Mouse (Mus musculus): ENCODE measurements around the gene Tma7.
A peak's percentile ranks its signal among the peaks of the same experiment; 100 is the strongest.

Gene Tma7

DNA sequence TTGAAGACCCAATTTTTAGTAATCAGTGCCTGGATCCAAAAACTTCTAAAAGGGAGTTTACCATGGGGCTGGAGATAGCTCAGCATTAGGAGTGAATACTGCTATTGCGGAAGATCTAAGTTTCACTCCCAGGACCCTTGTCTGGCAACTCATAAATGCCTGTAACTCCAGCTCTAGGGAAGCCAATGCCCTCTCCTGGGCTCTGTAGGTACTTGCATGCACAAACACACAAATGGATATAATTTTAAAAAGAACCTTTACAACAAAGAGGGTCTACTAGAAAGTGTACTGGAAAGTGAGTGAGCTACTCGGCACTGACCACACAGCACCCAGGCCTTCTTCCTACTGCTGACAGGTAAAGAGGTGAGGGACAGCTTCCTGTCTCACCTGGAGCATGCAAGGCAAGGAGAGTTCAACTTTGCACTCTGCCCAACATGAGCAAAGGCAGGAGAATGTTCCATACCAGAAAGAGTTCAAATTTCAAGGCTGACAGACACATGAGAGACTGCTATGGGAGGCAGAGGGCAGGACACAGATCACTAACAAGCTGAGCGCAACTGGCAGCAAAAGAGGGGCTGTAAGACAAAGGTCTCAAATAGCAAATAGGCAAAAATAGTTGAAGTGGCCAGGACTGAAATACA is 14.2 kb downstream of the Tma7 start:
- no peak for DNase-seq (ENCODE audit: low read depth, low spot score)

DNA sequence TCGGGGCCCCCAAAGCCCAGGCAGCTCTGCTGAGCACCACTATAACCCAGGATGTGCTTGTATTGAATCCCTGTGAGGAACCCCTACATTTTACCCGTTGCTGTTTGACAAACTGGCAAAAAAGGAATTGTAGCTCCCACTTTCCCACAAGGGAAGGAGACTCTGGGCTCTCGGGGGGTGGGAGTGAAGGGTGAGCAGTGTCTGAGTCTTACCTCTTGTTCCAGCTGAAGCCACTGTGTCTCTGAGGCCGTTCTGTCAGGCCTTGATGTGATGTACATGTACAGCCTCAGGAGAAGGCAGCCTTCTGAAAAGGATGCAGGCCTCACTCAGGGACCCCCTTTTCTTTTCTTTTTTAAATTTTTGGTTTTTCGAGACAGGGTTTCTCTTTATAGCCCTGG is 21.5 kb downstream of the Tma7 start:
- DNase-seq (ENCODE audit: low read depth, low spot score): no peak

GRCm38 (mm10) chr9:109060184-109060897 is 22.0 kb downstream of the Tma7 start:
- no peak for DNase-seq (ENCODE audit: low read depth, low spot score)

- peak; percentile 62 for DNase-seq (ENCODE audit: low read depth, low spot score)
Measured at GRCm38 (mm10) chr9:109059136-109059903, 23.1 kb downstream of the Tma7 start, which contains the start of gene Trex1. Gene Trex1, minus strand, starts transcription at chr9:109059734.

DNA sequence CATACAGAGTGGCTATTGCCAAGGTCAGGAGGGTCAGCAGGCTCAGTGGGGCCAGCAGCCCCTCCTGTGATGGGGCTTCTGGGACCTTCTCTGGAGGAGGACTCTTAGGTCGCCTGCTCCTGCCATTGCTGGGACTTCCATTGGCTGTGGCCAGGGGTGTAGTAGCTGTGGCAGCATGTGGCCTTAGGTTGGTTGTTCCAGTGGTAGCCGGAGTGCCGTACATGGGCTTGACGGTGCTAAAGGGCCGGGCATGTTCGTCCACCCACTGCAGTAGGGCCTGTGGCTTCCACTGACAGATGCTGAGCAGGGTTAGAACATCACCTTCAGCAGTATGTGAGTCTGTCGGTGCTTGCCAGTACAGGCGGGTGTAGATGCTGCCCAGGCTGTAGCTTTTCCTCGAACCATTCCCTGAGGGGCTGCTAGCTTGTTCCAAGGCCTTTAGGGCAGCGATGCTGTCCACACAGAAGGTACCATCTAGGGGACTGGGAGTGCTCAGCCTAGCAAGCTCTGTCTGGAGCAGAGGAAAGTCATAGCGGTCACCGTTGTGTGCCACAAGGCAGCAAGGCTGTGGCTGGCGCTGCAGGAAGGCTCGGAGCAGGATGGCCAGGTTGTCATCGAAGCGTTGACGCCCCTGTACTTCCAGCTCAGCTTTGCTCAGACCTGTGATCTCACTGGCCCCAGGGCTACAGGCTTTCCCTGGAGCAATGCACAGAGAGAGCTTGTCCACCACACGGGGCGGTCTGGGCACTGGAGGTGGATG is 24.2 kb downstream of the Tma7 start:
- no peak for DNase-seq (ENCODE audit: low read depth, low spot score)

DNA sequence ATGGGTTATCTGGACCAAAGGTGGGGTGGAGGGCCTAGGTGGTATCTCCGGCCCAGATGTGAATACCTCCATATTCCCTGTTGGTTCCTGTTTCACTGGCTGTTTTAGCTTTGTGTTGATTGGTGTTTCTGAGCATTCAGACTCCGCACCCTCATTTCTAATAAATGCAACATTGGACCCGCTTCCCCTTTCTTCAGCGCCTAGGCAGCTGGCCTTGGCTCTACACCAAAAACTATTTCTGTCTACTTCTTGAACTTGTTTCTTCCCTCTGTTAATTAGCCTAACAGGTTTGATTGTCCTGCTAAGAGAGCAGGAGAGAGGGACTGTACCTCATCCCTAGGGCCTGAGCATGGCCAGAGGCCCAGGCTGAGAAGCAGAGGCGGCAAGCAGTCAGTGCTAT is 24.8 kb downstream of the Tma7 start:
- DNase-seq (ENCODE audit: low read depth, low spot score): no peak

- DNase-seq (ENCODE audit: low read depth, low spot score): no peak
Measured at GRCm38 (mm10) chr9:109056916-109057315, 25.5 kb downstream of the Tma7 start.

DNA sequence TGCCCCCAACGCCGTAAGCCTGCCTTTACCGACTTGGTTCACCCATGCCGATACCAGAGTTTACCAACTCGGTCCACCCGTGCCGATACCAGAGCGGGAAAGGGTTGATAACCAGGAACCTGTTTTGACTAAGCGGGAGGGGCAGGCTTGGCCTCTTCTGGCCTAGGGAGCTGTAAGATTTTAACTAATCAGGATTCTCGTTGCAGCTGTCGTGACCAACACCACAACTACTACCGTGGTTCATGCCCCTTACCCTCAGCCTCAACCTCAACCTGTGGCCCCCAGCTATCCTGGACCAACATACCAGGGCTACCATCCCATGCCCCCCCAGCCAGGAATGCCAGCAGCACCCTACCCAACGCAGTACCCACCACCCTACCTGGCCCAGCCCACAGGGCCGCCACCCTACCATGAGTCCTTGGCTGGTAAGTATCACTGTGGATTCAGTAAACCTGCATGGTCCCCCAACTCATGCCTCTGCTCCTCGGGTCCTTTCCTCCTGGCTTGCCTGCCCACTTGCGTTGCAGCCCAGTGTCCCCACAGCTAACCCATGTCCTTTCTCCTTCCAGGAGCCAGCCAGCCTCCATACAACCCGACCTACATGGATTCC is 26.2 kb downstream of the Tma7 start:
- DNase-seq (ENCODE audit: low read depth, low spot score): no peak

GRCm38 (mm10) chr9:109055271-109056030 is 26.9 kb downstream of the Tma7 start:
- DNase-seq (ENCODE audit: low read depth, low spot score): no peak

DNA sequence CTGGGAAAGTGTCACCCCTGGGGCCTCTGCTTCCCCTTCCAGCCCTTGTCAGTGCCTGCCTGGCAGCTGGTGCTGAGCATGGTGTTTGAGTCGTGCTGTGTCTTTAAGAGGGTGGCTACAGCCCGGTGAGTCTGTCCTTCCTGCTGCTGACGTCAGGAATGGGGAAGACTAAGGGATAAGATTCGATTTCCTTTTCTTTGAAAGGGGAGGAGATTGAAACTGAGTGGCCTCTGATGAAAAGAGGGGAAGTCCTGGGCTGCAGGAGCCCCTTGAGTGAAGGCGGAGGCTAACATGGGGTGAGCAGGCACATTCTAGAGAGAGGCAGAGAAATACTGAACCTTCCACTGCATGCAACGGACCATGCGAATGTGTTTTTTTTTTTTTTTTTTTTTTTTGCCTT is 27.7 kb downstream of the Tma7 start:
- DNase-seq (ENCODE audit: low read depth, low spot score): no peak

- DNase-seq (ENCODE audit: low read depth, low spot score): no peak
Measured at GRCm38 (mm10) chr9:109053851-109054250, 28.5 kb downstream of the Tma7 start.

GRCm38 (mm10) chr9:109053366-109053765 is 29.0 kb downstream of the Tma7 start:
- DNase-seq (ENCODE audit: low read depth, low spot score): no peak

DNA sequence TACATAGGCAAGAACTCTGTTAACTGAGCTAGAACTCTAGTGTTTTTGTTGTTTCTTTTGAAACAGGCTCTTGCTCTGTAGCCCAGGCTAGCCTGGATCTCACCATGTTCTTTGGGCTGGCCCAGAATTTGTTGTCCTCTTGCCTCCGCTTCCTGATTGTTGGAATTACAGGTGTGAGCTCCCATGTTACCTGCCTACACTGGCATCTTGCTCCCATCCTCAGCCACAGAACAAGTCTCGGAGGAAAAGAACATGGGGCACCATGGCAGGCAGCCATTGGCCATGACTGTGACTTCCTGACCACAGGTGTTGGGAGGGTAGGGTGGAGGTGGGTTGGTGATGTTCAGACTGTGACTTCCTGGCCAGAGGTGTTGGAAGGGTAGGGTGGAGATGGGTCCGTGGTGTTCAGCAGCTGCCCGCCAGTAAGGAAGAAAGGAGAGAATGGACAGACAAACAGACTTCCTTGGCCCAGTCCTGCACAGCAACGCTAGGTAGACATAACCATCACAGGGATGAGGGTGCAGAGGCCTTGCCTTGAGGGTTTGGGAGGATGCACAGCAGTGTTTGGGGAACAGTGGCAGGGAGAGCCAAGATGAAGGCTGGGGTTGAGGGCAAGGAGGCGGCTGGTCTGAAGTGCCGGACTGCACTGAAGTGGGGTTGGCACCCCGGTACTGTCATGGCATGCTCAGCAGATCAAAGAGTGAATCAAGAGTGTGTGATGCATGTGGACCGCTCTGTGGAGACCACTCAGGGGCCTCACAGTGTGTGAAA is 29.7 kb downstream of the Tma7 start:
- no peak for DNase-seq (ENCODE audit: low read depth, low spot score)

DNA sequence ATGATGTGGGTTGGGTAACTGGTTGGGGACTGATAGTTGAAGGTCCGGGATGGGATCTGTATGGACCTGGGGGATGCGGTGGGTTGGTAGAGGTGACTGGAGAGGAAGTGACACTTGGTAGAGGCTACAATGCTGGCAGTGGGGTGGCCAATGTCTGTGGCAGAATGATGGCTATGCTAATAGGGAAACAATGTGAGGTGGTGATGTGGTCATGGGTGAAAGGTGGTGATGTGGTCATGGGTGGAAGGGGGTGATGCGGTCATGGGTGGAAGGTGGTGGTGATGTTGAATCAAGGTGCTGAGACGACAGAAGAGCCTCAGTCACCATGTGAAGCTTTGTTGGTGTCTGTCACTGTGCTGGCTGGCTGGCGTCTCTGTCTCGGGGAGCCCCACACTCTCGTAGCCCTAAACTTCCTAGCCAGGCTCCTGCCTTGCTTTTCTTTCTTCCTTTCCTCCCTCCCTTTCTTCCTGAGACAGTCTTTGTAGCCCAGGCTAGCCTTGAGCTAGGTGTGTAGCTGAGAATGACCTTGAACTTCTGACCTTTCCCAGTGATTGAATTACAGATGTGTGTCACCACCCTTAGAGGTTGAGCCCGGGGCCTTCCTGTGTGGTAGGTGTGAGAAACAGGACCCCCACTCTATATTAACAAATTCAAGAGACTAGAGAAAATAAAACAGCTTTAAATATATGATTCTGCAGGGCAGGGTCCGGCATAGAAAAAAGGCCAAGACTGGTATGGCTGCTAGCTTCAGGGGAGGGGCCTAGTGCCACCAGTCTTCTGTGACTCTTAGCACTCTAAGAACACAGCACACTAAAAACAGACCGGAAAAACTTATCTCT is 30.5 kb downstream of the Tma7 start:
- no peak for DNase-seq (ENCODE audit: low read depth, low spot score)

DNA sequence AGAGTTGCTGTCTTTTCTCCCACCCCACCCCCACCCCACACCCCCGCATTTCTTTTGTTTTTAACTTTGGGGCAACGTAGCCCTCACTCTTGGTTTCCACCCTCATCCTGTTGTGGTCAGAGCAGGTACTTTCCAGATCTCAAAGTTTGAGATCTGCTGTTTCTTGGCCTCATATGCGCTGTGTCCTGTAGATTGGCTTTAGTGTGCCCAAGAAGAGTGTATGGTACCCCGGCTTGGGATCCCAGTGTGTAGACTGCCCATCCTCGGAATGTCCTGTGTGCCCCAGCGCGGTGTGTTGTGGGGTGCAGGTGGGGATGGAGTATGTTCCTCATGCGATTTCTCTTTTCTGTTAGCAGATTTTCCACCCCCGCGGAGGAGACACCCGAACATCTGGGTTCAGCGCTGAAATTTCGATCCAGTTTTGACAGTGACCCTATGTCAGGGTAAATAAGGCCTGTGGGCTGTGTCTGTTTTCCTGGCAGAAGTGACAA is 31.3 kb downstream of the Tma7 start:
- DNase-seq (ENCODE audit: low read depth, low spot score): no peak

GRCm38 (mm10) chr9:109050674-109050997 is 31.8 kb downstream of the Tma7 start:
- DNase-seq (ENCODE audit: low read depth, low spot score): no peak

DNA sequence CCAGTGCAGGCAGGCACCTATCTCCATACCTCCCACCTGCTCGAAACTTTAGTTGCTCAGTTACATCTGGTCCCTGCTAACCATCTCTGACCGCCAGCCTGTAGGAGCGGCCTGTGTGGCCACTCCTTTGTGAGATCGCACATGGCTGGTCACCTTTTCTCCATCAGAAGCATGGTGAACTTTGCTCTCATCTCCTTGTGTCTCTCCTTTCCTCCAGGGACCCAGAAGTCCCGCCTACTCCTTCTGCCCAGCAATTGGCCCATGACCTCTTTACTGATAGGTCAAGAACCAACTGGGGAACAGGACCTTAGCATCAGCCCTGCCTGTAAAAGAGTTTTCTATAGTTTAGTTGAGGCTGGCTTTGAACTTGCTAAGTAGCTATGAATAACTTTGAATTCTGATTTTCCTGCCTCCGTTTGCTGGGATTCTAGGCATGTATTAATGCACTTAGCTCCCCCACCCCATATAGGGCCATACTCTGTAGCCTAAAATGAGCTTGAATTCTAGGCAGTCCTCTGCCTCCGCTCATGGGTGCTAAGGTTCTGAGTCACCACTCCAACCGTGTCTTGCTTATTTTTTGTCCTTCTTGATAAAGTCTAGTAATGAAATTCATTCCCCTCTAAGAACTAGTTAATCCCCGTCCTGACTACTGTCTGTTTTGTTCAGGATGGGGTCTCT is 32.3 kb downstream of the Tma7 start:
- DNase-seq (ENCODE audit: low read depth, low spot score): no peak

DNA sequence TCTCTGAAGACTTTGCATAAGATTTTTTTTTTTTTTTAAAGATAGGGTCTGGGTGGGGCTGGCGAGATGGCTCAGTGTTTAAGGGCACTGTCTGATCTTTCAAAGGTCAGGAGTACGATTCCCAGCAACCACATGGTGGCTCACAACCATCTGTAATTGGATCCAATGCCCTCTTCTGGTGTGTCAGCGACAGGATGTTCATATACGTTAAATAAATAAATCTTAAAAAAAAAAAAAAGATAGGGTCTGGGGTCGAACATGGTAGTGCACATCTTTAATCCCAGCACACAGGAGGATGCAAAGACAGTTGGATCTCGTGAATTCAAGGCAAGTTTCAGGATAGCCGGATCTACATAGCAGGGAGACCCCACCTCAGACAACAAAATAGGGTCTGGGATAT is 33.1 kb downstream of the Tma7 start:
- no peak for DNase-seq (ENCODE audit: low read depth, low spot score)

Measured in retina, postnatal 7 days (tissue).